16 mouse cellular contexts compared by ENCODE assay signal in genomic region chr17:28092297-28092696, GRCm38 (mm10). TPM values are rescaled to one million over a fixed set of nuclear protein-coding genes. Genes with fewer than 3 reads are reported as not detected.
DNase-seq lines count a peak whose midpoint lies in the region; ATAC-seq and TF ChIP-seq lines count a peak whose summit lies in the region.
"Had no signal": no experiment of that assay in that cellular context is flagged by ENCODE, and none has a peak within 500 bp of the region (broad histone marks: within the 10 kb centered on the region; RNA-seq: fewer than 3 reads in every experiment).

No protein-coding gene starts in this region.

- TF ChIP-seq POLR2A in testis, adult 2 months (IDR thresholded peaks at IDR 0.05; ENCODE audit: control insufficient read depth, low read depth, low read length), result no peak

- WGBS in kidney, postnatal 0 days, result 82% methylated on average over 2 of the region's 2 CpGs
- 92% methylated on average over 2 of the region's 2 CpGs for WGBS in kidney, embryonic 16.5 days
- 90% methylated on average over 2 of the region's 2 CpGs for WGBS in stomach, postnatal 0 days
- WGBS in heart, embryonic 10.5 days, result 83% methylated on average over 2 of the region's 2 CpGs

- H3K9ac ChIP-seq in kidney, postnatal 0 days (ENCODE audit: low read depth, low read length), result no peak overlapping the region
- no peak overlapping the region for H3K9ac ChIP-seq in kidney, embryonic 16.5 days (replicated peaks; ENCODE audit: low read length)
- no peak overlapping the region for H3K9ac ChIP-seq in stomach, postnatal 0 days (ENCODE audit: low read length)
- H3K9ac ChIP-seq: forebrain, embryonic 12.5 days; limb, embryonic 12.5 days had no signal

- H3K27me3 ChIP-seq in kidney, postnatal 0 days (ENCODE audit: insufficient read depth, low read length), result no peaks in the 10 kb centered on the region
- no peaks in the 10 kb centered on the region for H3K27me3 ChIP-seq in kidney, embryonic 16.5 days (ENCODE audit: insufficient read depth, low read length)
- H3K27me3 ChIP-seq in testis, adult 2 months (ENCODE audit: control insufficient read depth, insufficient read depth, low read length), result no peaks in the 10 kb centered on the region
- no peaks in the 10 kb centered on the region for H3K27me3 ChIP-seq in stomach, postnatal 0 days (ENCODE audit: control insufficient read depth, insufficient read depth, low read length)
- 0 out of 2 replicates have a peak, but pooled peaks cover under 1% of the 10 kb centered on the region for H3K27me3 ChIP-seq in heart, embryonic 10.5 days (ENCODE audit: insufficient read depth, poor library complexity, severe bottlenecking)
- H3K27me3 ChIP-seq: forebrain, embryonic 12.5 days; limb, embryonic 12.5 days had no signal

- H3K4me2 ChIP-seq in kidney, postnatal 0 days (ENCODE audit: low read length), result no peak overlapping the region
- H3K4me2 ChIP-seq in kidney, embryonic 16.5 days (replicated peaks; ENCODE audit: low read depth, low read length), result no peak overlapping the region
- no peak overlapping the region for H3K4me2 ChIP-seq in stomach, postnatal 0 days (replicated peaks; ENCODE audit: low read depth)
- H3K4me2 ChIP-seq: forebrain, embryonic 12.5 days; limb, embryonic 12.5 days had no signal

- no peaks in the 10 kb centered on the region for H3K36me3 ChIP-seq in kidney, postnatal 0 days (ENCODE audit: insufficient read depth, low read length)
- H3K36me3 ChIP-seq in kidney, embryonic 16.5 days (ENCODE audit: insufficient read depth, low read length), result no peaks in the 10 kb centered on the region; the same call in 1 of the 2 replicates
- no peaks in the 10 kb centered on the region for H3K36me3 ChIP-seq in testis, adult 2 months (ENCODE audit: control insufficient read depth, insufficient read depth, low read length)
- no peaks in the 10 kb centered on the region for H3K36me3 ChIP-seq in stomach, postnatal 0 days (ENCODE audit: control insufficient read depth, insufficient read depth, low read length)
- H3K36me3 ChIP-seq in heart, embryonic 10.5 days, result 0 out of 2 replicates have a peak, but pooled peaks cover 3% of the 10 kb centered on the region
- H3K36me3 ChIP-seq: forebrain, embryonic 12.5 days; limb, embryonic 12.5 days had no signal

- no peak for ATAC-seq in kidney, postnatal 0 days (replicated peaks; ENCODE audit: low FRiP score, low read depth)
- ATAC-seq in kidney, embryonic 16.5 days (ENCODE audit: low FRiP score, low TSS enrichment), result no peak
- no peak for ATAC-seq in stomach, postnatal 0 days (ENCODE audit: low FRiP score, low TSS enrichment)
- ATAC-seq: inflammation-experienced regulatory T-cells, adult 6 months had no signal

- no peak for TF ChIP-seq EP300 in stomach, postnatal 0 days (optimal IDR thresholded peaks at IDR 0.05)

- DNase-seq in kidney, postnatal 0 days (ENCODE audit: low spot score), result no peak
- DNase-seq in testis, postnatal 14 days (ENCODE audit: low spot score), result no peak
- peak; percentile 70 for DNase-seq in R1 (ENCODE audit: low read depth, low spot score)
- DNase-seq in stomach, postnatal 0 days (ENCODE audit: low spot score), result no peak
- DNase-seq in heart, embryonic 10.5 days (ENCODE audit: low spot score), result no peak
- no peak for DNase-seq in kidney, adult 11 months
- DNase-seq: cerebellum, postnatal 25 days; kidney, postnatal 36 days; lung, postnatal 14 days; right cerebral cortex, postnatal 25 days; thymus, postnatal 36 days had no signal

- no peaks in the 10 kb centered on the region for H3K4me1 ChIP-seq in kidney, postnatal 0 days (replicated peaks; ENCODE audit: insufficient read depth, low read length)
- H3K4me1 ChIP-seq in kidney, embryonic 16.5 days (ENCODE audit: insufficient read depth, low read length), result peaks cover 5% of the 10 kb centered on the region
- no peaks in the 10 kb centered on the region for H3K4me1 ChIP-seq in testis, adult 2 months (ENCODE audit: control insufficient read depth, insufficient read depth, low read length)
- H3K4me1 ChIP-seq in stomach, postnatal 0 days (replicated peaks; ENCODE audit: control insufficient read depth, insufficient read depth), result no peaks in the 10 kb centered on the region
- peaks cover 13% of the 10 kb centered on the region for H3K4me1 ChIP-seq in heart, embryonic 10.5 days

- H3K9me3 ChIP-seq in kidney, postnatal 0 days (replicated peaks; ENCODE audit: low read length), result peaks cover 3% of the 10 kb centered on the region; the same call in 1 of the 2 replicates
- peaks cover 3% of the 10 kb centered on the region for H3K9me3 ChIP-seq in kidney, embryonic 16.5 days (ENCODE audit: low read length)
- no peaks in the 10 kb centered on the region for H3K9me3 ChIP-seq in stomach, postnatal 0 days (ENCODE audit: control insufficient read depth, low read length)
- no peaks in the 10 kb centered on the region for H3K9me3 ChIP-seq in heart, embryonic 10.5 days

- TF ChIP-seq CTCF in kidney, postnatal 0 days (IDR thresholded peaks at IDR 0.05; ENCODE audit: low read depth), result peak; percentile 51
- peak; percentile 76; the same call in 1 of the 2 replicates for TF ChIP-seq CTCF in testis, adult 2 months (IDR thresholded peaks at IDR 0.05; ENCODE audit: control insufficient read depth, insufficient read depth, insufficient replicate concordance, low read depth, low read length)
- peak; percentile 55 for TF ChIP-seq CTCF in stomach, postnatal 0 days (IDR thresholded peaks at IDR 0.05; ENCODE audit: low read depth)

- no peak overlapping the region for H3K4me3 ChIP-seq in kidney, postnatal 0 days (replicated peaks; ENCODE audit: low read depth, low read length)
- H3K4me3 ChIP-seq in kidney, embryonic 16.5 days (ENCODE audit: low read length), result no peak overlapping the region
- H3K4me3 ChIP-seq in testis, adult 2 months (ENCODE audit: control insufficient read depth, low read depth, low read length), result no peak overlapping the region
- no peak overlapping the region for H3K4me3 ChIP-seq in stomach, postnatal 0 days (ENCODE audit: low read depth, low read length)
- no peak overlapping the region for H3K4me3 ChIP-seq in heart, embryonic 10.5 days
- H3K4me3 ChIP-seq: forebrain, embryonic 12.5 days; limb, embryonic 12.5 days had no signal

- H3K27ac ChIP-seq in kidney, postnatal 0 days, result no peak overlapping the region
- H3K27ac ChIP-seq in kidney, embryonic 16.5 days (ENCODE audit: low read length), result no peak overlapping the region
- H3K27ac ChIP-seq in testis, adult 2 months (ENCODE audit: control insufficient read depth, insufficient read depth, low read depth, low read length), result no peak overlapping the region
- H3K27ac ChIP-seq in stomach, postnatal 0 days (replicated peaks), result no peak overlapping the region
- no peak overlapping the region for H3K27ac ChIP-seq in heart, embryonic 10.5 days
- H3K27ac ChIP-seq: forebrain, embryonic 12.5 days; limb, embryonic 12.5 days had no signal

RNA-seq across cellular contexts. Expression of gene Tcp11, which starts 11.9 kb away (rescaled TPM):
- polyA plus RNA-seq in kidney, postnatal 0 days (2015; fragmentation: Nextera tagmentation; extraction: Ambion mirVana), result 5.8 TPM in 2 replicates
- polyA plus RNA-seq in kidney, embryonic 16.5 days (2015; fragmentation: Nextera tagmentation; extraction: Ambion mirVana), result 6.4 and 7.6 TPM in 2 replicates
- polyA plus RNA-seq in testis, adult 2 months (2012; rRNA removed), result 4,001 and 4,433 TPM in 2 replicates
- 1.1 and 1.7 TPM in 2 replicates for polyA plus RNA-seq in stomach, postnatal 0 days (2015; fragmentation: Nextera tagmentation; extraction: Ambion mirVana)
- polyA plus RNA-seq in heart, embryonic 10.5 days (2016; fragmentation: Nextera tagmentation; extraction: Ambion mirVana), result 0.59 and 0.67 TPM in 2 replicates

RNA-seq across cellular contexts. Expression of gene Scube3, which starts 49.6 kb away (rescaled TPM):
- polyA plus RNA-seq in kidney, postnatal 0 days (2015; fragmentation: Nextera tagmentation; extraction: Ambion mirVana), result 14.2 and 14.7 TPM in 2 replicates
- polyA plus RNA-seq in kidney, embryonic 16.5 days (2015; fragmentation: Nextera tagmentation; extraction: Ambion mirVana), result 18.6 and 19.9 TPM in 2 replicates
- 3.2 and 3.4 TPM in 2 replicates for polyA plus RNA-seq in testis, adult 2 months (2012; rRNA removed)
- polyA plus RNA-seq in stomach, postnatal 0 days (2015; fragmentation: Nextera tagmentation; extraction: Ambion mirVana), result 0.48 and 0.64 TPM in 2 replicates
- polyA plus RNA-seq in heart, embryonic 10.5 days (2016; fragmentation: Nextera tagmentation; extraction: Ambion mirVana), result 2.1 and 5.5 TPM in 2 replicates
- polyA plus RNA-seq: inflammation-experienced regulatory T-cells, adult 6 months had no signal

Comparison
In these comparisons a context has a peak if more than half of its experiments do, and no peak if none do; other contexts are left out.
1. RNA of gene Tcp11, which starts 11.9 kb away (polyA plus RNA-seq): 4,001 to 4,433 TPM in testis, adult 2 months; 6.4 to 7.6 TPM in kidney, embryonic 16.5 days, 5.8 TPM in kidney, postnatal 0 days, 1.1 to 1.7 TPM in stomach, postnatal 0 days and 0.59 to 0.67 TPM in heart, embryonic 10.5 days; every median in the first group is over 100 times any median in the second.
2. Peak in every context shown above with its lines, with median percentiles within 50 percentile points of each other: CTCF ChIP-seq.